Comparison of ENCODE assay signal across 8 mouse cellular contexts in genomic region chr11:57600621-57601121, GRCm38 (mm10). TPM values are rescaled to one million over a fixed set of nuclear protein-coding genes. Genes with fewer than 3 reads are reported as not detected.
DNase-seq lines count a peak whose midpoint lies in the region; ATAC-seq lines count a peak whose summit lies in the region.

No protein-coding gene starts in this region.

- H3K4me3 ChIP-seq in forebrain, embryonic 12.5 days (replicated peaks) = no peak overlapping the region
- no peak overlapping the region for H3K4me3 ChIP-seq in hindbrain, embryonic 10.5 days
- H3K4me3 ChIP-seq in limb, embryonic 12.5 days (replicated peaks) = no peak overlapping the region

- peak overlapping the region; percentile 21; the same call in 1 of the 2 replicates for H3K4me2 ChIP-seq in forebrain, embryonic 12.5 days
- H3K4me2 ChIP-seq in limb, embryonic 12.5 days = peak overlapping the region; percentile 23; the same call in 1 of the 2 replicates

- 5% methylated on average over 4 of the region's 4 CpGs for WGBS in forebrain, embryonic 12.5 days
- 9% methylated on average over 4 of the region's 4 CpGs for WGBS in hindbrain, embryonic 10.5 days
- 4% methylated on average over 4 of the region's 4 CpGs for WGBS in limb, embryonic 12.5 days

- peaks cover 48% of the 10 kb centered on the region for H3K4me1 ChIP-seq in forebrain, embryonic 12.5 days
- H3K4me1 ChIP-seq in hindbrain, embryonic 10.5 days (replicated peaks) = peaks cover 40% of the 10 kb centered on the region
- peaks cover 35% of the 10 kb centered on the region for H3K4me1 ChIP-seq in limb, embryonic 12.5 days (replicated peaks)

- H3K36me3 ChIP-seq in forebrain, embryonic 12.5 days (replicated peaks) = no peaks in the 10 kb centered on the region
- no peaks in the 10 kb centered on the region for H3K36me3 ChIP-seq in hindbrain, embryonic 10.5 days
- no peaks in the 10 kb centered on the region for H3K36me3 ChIP-seq in limb, embryonic 12.5 days

- peak; percentile 60 for ATAC-seq in forebrain, embryonic 12.5 days (ENCODE audit: low FRiP score)
- ATAC-seq in limb, embryonic 12.5 days (ENCODE audit: insufficient number of reproducible peaks, insufficient read depth, low FRiP score, low TSS enrichment, low read depth) = peak; percentile 71

- DNase-seq in adrenal gland, postnatal 10 days = peak; percentile 60
- no peak for DNase-seq in adrenal gland, adult 2 months
- peak; percentile 7 for DNase-seq in adrenal gland, postnatal 25 days
- DNase-seq in hindbrain, embryonic 10.5 days (ENCODE audit: low spot score) = no peak
- DNase-seq in right cerebral cortex, postnatal 4 days = peak; percentile 50
- DNase-seq in thymus, postnatal 10 days (ENCODE audit: low spot score in 2 of 2) = no peak

- peaks cover 31% of the 10 kb centered on the region for H3K27me3 ChIP-seq in forebrain, embryonic 12.5 days
- 0 out of 2 replicates have a peak, but pooled peaks cover 2% of the 10 kb centered on the region for H3K27me3 ChIP-seq in hindbrain, embryonic 10.5 days (ENCODE audit: insufficient read depth, poor library complexity, severe bottlenecking)
- H3K27me3 ChIP-seq in limb, embryonic 12.5 days = 0 out of 2 replicates have a peak, but pooled peaks cover 4% of the 10 kb centered on the region

- H3K9ac ChIP-seq in forebrain, embryonic 12.5 days = no peak overlapping the region
- no peak overlapping the region for H3K9ac ChIP-seq in limb, embryonic 12.5 days (replicated peaks)

- H3K27ac ChIP-seq in forebrain, embryonic 12.5 days = peak overlapping the region; percentile 74
- H3K27ac ChIP-seq in hindbrain, embryonic 10.5 days = peak overlapping the region; percentile 72
- peak overlapping the region; percentile 92 for H3K27ac ChIP-seq in limb, embryonic 12.5 days

- H3K9me3 ChIP-seq in forebrain, embryonic 12.5 days = no peaks in the 10 kb centered on the region
- H3K9me3 ChIP-seq in hindbrain, embryonic 10.5 days = no peaks in the 10 kb centered on the region
- no peaks in the 10 kb centered on the region for H3K9me3 ChIP-seq in limb, embryonic 12.5 days

RNA-seq across cellular contexts. Expression of gene Galnt10, which starts 44.6 kb away (rescaled TPM):
- total RNA-seq in adrenal gland, postnatal 10 days (2021) = 10 to 100 TPM; 31.7 to 33.5 TPM
- total RNA-seq in adrenal gland, adult 2 months (2021) = 10 to 100 TPM; 50.2 to 54.5 TPM
- 23.7 and 33.8 TPM in 2 replicates for polyA plus RNA-seq in adrenal gland, adult 2 months (2012; rRNA removed)
- total RNA-seq in adrenal gland, postnatal 25 days (2021) = 52.7 and 55.6 TPM in 2 replicates
- 16.8 and 18.7 TPM in 2 replicates for polyA plus RNA-seq in forebrain, embryonic 12.5 days (2016; fragmentation: Nextera tagmentation; extraction: Ambion mirVana)
- polyA plus RNA-seq in hindbrain, embryonic 10.5 days (2016; fragmentation: Nextera tagmentation; extraction: Ambion mirVana) = 21.2 and 22.7 TPM in 2 replicates
- polyA plus RNA-seq in limb, embryonic 12.5 days (2016; fragmentation: Nextera tagmentation; extraction: Ambion mirVana) = 31.4 and 35.0 TPM in 2 replicates

Comparison
In these comparisons a context has a peak if more than half of its experiments do, and no peak if none do; other contexts are left out.
1. DNase-seq: peak in adrenal gland, postnatal 10 days (single experiment), adrenal gland, postnatal 25 days (single experiment) and right cerebral cortex, postnatal 4 days (single experiment); none in adrenal gland, adult 2 months (single experiment), hindbrain, embryonic 10.5 days (single experiment) and thymus, postnatal 10 days (0 of 2).
2. Peak in every context shown above with its lines, with median percentiles within 50 percentile points of each other: H3K27ac ChIP-seq.